Mouse (Mus musculus) liver, embryonic 14.5 days (tissue): ENCODE measurements around the gene 1700001J03Rik. TPM values are rescaled to one million over a fixed set of nuclear protein-coding genes. Genes with fewer than 3 reads are reported as not detected.

Experiments
- ATAC-seq: fragments of 200-750 bp; cut with Nextera tagmentation; 2 replicates; pipeline ENCODE4 v1.8.0; 2017; ENCODE audit warnings: moderate number of reproducible peaks, mild to moderate bottlenecking, moderate library complexity; ENCODE audit not compliant: insufficient read depth
- DNase-seq, 3 experiments: peaks; one replicate each; pipeline ENCODE4 v3.0.0-alpha.2; 2012 to 2013; ENCODE audit warnings: low read depth in 3 of 3, low spot score in 3 of 3
- H3K27ac ChIP-seq: fragments of 300-500 bp; sonication (generic); 2 replicates; pipeline ENCODE4 v1.5.1; 2014; ENCODE audit warnings: moderate library complexity, mild to moderate bottlenecking, control low read depth, inconsistent platforms
- H3K27me3 ChIP-seq: fragments of 300-500 bp; sonication (generic); 2 replicates; pipeline ENCODE4 v1.6.1; 2014; ENCODE audit warnings: mild to moderate bottlenecking, low read length, moderate library complexity; ENCODE audit not compliant: control insufficient read depth, insufficient read depth
- H3K36me3 ChIP-seq: fragments of 300-500 bp; sonication (generic); replicated peaks from 2 replicates; pipeline ENCODE4 v1.6.1; 2014; ENCODE audit warnings: low read depth; ENCODE audit not compliant: control insufficient read depth, insufficient read depth
- H3K4me1 ChIP-seq, 2 experiments: fragments of 200-500 bp in 1 of 2; fragments of 300-500 bp in 1 of 2; sonication (generic) in 1 of 2; replicated peaks; 2 replicates each; pipeline ENCODE4 v1.6.1; 2012 to 2014; ENCODE audit warnings: antibody characterized with exemption in 1 of 2, inconsistent platforms in 1 of 2, low read length in 1 of 2; ENCODE audit not compliant: control insufficient read depth in 2 of 2, insufficient read depth in 2 of 2
- H3K4me2 ChIP-seq: fragments of 300-500 bp; sonication (generic); 2 replicates; pipeline ENCODE4 v1.6.1; 2014; ENCODE audit warnings: low read depth, mild to moderate bottlenecking, control low read depth, moderate library complexity
- H3K4me3 ChIP-seq, 2 experiments: fragments of 200-500 bp in 1 of 2; fragments of 300-500 bp in 1 of 2; sonication (generic) in 1 of 2; 2 replicates each; pipeline ENCODE4 v1.5.1; 2012 to 2014; ENCODE audit warnings: low read depth in 2 of 2, low read length in 2 of 2, mild to moderate bottlenecking in 2 of 2, control low read depth in 1 of 2, inconsistent platforms in 1 of 2, moderate library complexity in 1 of 2; ENCODE audit not compliant: insufficient read depth in 1 of 2
- H3K9ac ChIP-seq: fragments of 300-500 bp; sonication (generic); replicated peaks from 2 replicates; pipeline ENCODE4 v1.6.1; 2014; ENCODE audit warnings: mild to moderate bottlenecking, control low read depth, moderate library complexity
- H3K9me3 ChIP-seq: fragments of 300-500 bp; sonication (generic); 2 replicates; pipeline ENCODE4 v1.6.1; 2016; ENCODE audit warnings: low read length, mixed read lengths; ENCODE audit not compliant: control insufficient read depth
- CTCF ChIP-seq: IDR thresholded peaks from 2 replicates; pipeline ENCODE4 v1.5.1; 2016; ENCODE audit warnings: antibody characterized with exemption, low read depth, control low read depth
- EP300 ChIP-seq: IDR thresholded peaks from 2 replicates; pipeline ENCODE4 v1.6.1; 2016; ENCODE audit warnings: antibody characterized with exemption, low read depth
- WGBS: fragments of 180-500 bp; shearing (Covaris S2); extraction: QIAGEN DNeasy Blood & Tissue Kit; methylation state at CpG from one replicate; pipeline ENCODE4 v1.1.7; 2014; ENCODE audit not compliant: insufficient replicate concordance; 5-methylcytosine and 5-hydroxymethylcytosine counted together
- polyA plus RNA-seq, 2 experiments: library from polyadenylated mRNA; depleted of rRNA in 1 of 2; stranded (reverse) in 1 of 2; unstranded in 1 of 2; fragments of >200 nt; fragmentation: Nextera tagmentation in 1 of 2; extraction: Ambion mirVana in 1 of 2; gene quantifications; 2 replicates each; pipeline versions ENCODE4 v1.2.1 to v1.2.3; 2012 to 2014

The 1700001J03Rik gene
- polyA plus RNA-seq, 2 experiments: 0.17 TPM; not detected in 1

DNA sequence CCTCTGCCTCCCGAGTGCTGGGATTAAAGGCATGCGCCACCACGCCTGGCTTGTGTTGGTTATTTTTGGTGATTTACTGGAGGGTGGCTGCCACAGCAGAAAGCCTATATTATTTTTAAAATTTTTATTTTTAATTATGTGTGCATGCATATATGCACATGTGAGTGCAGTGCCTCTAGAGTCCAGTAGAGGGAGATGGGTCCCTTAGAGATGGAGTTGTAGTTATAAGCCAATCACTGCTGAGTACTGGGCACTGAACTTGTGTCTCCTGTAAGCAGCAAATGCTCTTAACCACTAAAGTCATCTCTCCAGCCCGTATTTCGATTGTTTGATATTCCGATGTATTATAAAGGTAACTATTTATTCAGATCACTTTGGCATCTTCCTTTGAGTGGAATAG is 15.5 kb upstream of the 1700001J03Rik start:
- ATAC-seq (no peak), DNase-seq (no peak)
- H3K4me3 ChIP-seq: no peak overlapping the region
- H3K4me1 ChIP-seq: no peaks in the 10 kb centered on the region
- H3K36me3 ChIP-seq: peaks cover 3% of the 10 kb centered on the region; the same call in 1 of the 2 replicates
- 85% methylated on average over 6 of the region's 6 CpGs for WGBS
- peak; percentile 51; the same call in 1 of the 2 replicates for TF ChIP-seq CTCF
- no peak for TF ChIP-seq EP300
- H3K9ac ChIP-seq: no peak overlapping the region
- no peaks in the 10 kb centered on the region for H3K27me3 ChIP-seq
- no peak overlapping the region for H3K4me2 ChIP-seq
- no peak overlapping the region for H3K27ac ChIP-seq
- peaks cover 2% of the 10 kb centered on the region; the same call in 1 of the 2 replicates for H3K9me3 ChIP-seq

DNA sequence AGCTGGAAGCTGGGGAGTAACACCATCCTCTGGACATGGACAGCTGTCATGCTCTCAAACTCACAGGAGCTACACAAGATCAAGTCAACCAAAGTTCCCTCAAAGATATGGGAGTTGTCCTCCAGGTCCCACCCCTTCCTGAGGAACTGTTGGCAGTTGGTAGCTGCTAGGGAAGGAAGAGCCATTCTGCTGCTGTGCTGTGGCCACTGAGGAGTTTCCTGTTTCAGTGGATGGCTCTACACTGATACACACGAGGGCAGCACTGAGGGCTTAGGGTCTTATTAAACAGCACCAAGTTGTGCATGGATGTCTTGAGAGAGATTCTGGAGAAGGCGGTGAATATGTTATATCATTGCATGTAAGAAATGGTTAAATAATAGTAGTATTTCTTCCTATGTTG is 14.4 kb upstream of the 1700001J03Rik start:
- Histone ChIP-seq H3K4me3 (no peak overlapping the region), H3K4me2 (no peak overlapping the region), H3K27me3 (no peaks in the 10 kb centered on the region), H3K27ac (no peak overlapping the region), H3K4me1 (no peaks in the 10 kb centered on the region), H3K9ac (no peak overlapping the region), H3K9me3 (peaks cover 2% of the 10 kb centered on the region; the same call in 1 of the 2 replicates), H3K36me3 (peaks cover 3% of the 10 kb centered on the region; the same call in 1 of the 2 replicates)
- DNase-seq: no peak
- 48% methylated on average over 2 of the region's 2 CpGs for WGBS
- no peak for TF ChIP-seq EP300
- peak; percentile 40 for TF ChIP-seq CTCF
- no peak for ATAC-seq

DNA sequence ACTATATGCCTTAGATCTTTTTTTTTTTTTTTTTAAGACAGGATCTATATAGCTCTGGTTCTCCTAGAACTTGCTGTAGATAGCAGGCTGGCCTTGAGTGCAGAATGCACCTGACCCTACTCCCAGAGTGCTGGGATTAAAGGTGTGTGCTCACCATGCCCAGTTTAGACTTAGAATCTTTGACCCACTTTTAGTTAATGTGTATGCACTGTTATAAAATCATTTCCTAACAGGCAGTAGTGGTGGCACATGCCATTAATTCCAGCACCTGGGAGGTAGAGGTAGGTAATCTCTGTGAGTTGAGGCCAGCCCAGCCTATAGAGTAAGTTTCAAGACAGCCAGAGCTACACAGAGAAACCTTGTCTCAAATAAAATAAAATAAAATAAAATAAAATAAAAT is 14.0 kb upstream of the 1700001J03Rik start:
- no peaks in the 10 kb centered on the region; the same call in 1 of the 2 replicates for H3K36me3 ChIP-seq
- TF ChIP-seq EP300: no peak
- no peak for TF ChIP-seq CTCF
- DNase-seq (no peak), ATAC-seq (no peak)
- no peaks in the 10 kb centered on the region for H3K27me3 ChIP-seq
- no peaks in the 10 kb centered on the region for H3K4me1 ChIP-seq
- H3K4me3 ChIP-seq: no peak overlapping the region
- no peak overlapping the region for H3K27ac ChIP-seq
- H3K4me2 ChIP-seq: no peak overlapping the region
- no peak overlapping the region for H3K9ac ChIP-seq
- peaks cover 2% of the 10 kb centered on the region; the same call in 1 of the 2 replicates for H3K9me3 ChIP-seq

DNA sequence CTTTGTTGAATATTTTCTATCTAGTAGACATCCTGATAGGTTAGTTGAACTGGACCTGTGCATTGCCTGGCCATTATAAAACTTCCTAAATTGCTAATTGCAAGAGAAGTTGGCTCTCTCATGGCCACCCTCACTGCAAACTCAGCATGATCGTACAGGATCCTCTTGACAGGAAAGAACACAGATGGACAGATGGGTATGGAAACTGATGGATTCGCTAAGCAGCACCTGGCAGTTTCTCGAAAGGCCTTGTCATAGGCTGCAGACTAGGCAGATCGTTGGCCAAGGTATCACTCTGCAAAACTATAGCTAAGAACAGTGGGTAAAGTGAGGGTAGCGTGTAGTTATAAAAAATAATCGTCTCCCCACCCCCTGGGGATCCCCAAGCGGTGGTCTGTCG is 8.3 kb upstream of the 1700001J03Rik start:
- WGBS: 57% methylated on average over 8 of the region's 8 CpGs
- Histone ChIP-seq H3K36me3 (no peaks in the 10 kb centered on the region), H3K27ac (no peak overlapping the region), H3K4me3 (no peak overlapping the region), H3K4me1 (no peaks in the 10 kb centered on the region), H3K9me3 (no peaks in the 10 kb centered on the region), H3K9ac (no peak overlapping the region), H3K4me2 (no peak overlapping the region), H3K27me3 (no peaks in the 10 kb centered on the region)
- ATAC-seq (no peak), DNase-seq (no peak)
- TF ChIP-seq EP300: no peak
- TF ChIP-seq CTCF: no peak

DNA sequence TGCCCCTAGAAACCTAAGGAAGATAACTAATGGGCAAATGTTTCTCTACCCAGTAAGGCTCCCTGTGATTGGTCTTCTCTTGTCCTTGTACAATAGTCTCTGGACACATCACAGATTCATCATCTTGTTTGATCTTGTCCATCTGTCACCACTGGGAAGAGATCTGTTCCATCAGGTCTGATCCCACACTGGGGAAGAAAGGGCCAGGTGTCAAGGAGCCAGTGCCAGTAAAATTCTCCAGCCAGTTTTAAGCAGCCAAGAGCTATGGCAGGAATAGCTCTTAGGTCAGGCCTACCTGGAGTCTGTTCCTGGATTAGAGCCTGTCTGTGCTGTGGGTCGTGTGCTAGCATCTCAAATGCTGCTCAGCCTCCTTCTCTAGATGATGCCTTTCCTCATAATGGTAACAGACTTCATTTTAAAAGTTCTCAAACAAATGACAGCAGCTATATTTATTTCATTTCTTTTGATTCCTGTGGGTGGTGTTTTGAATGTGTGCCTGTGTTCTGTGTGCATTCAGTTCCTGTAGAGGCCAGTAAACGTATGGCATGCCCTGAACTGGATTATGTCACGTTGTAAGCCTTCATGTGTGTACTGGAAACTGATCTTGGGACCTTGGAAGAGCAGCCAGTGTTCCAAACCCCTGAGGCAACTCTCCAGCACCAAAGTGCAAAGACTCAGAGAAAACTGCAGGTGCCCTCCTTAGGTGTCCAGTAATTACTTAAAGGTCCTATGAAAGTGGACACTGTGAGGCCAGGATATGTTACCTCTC is 5.6 kb upstream of the 1700001J03Rik start:
- WGBS: 29% methylated on average over 3 of the region's 3 CpGs
- H3K27ac ChIP-seq: no peak overlapping the region
- TF ChIP-seq CTCF: no peak
- TF ChIP-seq EP300: no peak
- H3K4me1 ChIP-seq: no peaks in the 10 kb centered on the region
- H3K9me3 ChIP-seq: no peaks in the 10 kb centered on the region
- no peak overlapping the region for H3K4me3 ChIP-seq
- H3K27me3 ChIP-seq: no peaks in the 10 kb centered on the region
- no peak overlapping the region for H3K9ac ChIP-seq
- no peak overlapping the region for H3K4me2 ChIP-seq
- ATAC-seq (no peak), DNase-seq (no peak)
- H3K36me3 ChIP-seq: no peaks in the 10 kb centered on the region
